ENCODE assay signal across 20 mouse cellular contexts in genomic region chr7:89669461-89669860, GRCm38 (mm10). TPM values are rescaled to one million over a fixed set of nuclear protein-coding genes. Genes with fewer than 3 reads are reported as not detected.
DNase-seq lines count a peak whose midpoint lies in the region; ATAC-seq and TF ChIP-seq lines count a peak whose summit lies in the region.
"Had no signal": no experiment of that assay in that cellular context is flagged by ENCODE, and none has a peak within 500 bp of the region (broad histone marks: within the 10 kb centered on the region; RNA-seq: fewer than 3 reads in every experiment).

No protein-coding gene starts in this region.

- no peaks in the 10 kb centered on the region for H3K36me3 ChIP-seq in liver, adult 2 months (ENCODE audit: control insufficient read depth, insufficient read depth, low read length)
- no peaks in the 10 kb centered on the region for H3K36me3 ChIP-seq in liver, embryonic 11.5 days (ENCODE audit: control insufficient read depth, insufficient read depth, low read length)
- H3K36me3 ChIP-seq: embryonic facial prominence, embryonic 13.5 days; heart, embryonic 15.5 days; hindbrain, embryonic 12.5 days; limb, embryonic 13.5 days; liver, embryonic 15.5 days; midbrain, embryonic 15.5 days; neural tube, embryonic 15.5 days had no signal

- H3K9me3 ChIP-seq in liver, embryonic 11.5 days (ENCODE audit: control insufficient read depth, low read length) = no peaks in the 10 kb centered on the region
- H3K9me3 ChIP-seq: embryonic facial prominence, embryonic 13.5 days; heart, embryonic 15.5 days; hindbrain, embryonic 12.5 days; limb, embryonic 13.5 days; liver, embryonic 15.5 days; megakaryocyte, embryonic 14.5 days; midbrain, embryonic 15.5 days; neural tube, embryonic 15.5 days had no signal

- H3K79me2 ChIP-seq in liver, adult 2 months (ENCODE audit: control insufficient read depth, insufficient read depth, low read length) = no peaks in the 10 kb centered on the region

- peak; percentile 48 for DNase-seq in heart, adult 8-10 months (ENCODE audit: low spot score)
- DNase-seq in heart, postnatal 25 days (ENCODE audit: low spot score) = no peak
- peak; percentile 46 for DNase-seq in liver, adult 2 months (ENCODE audit: extremely low read depth, low read depth, low spot score)
- no peak for DNase-seq in liver, embryonic 11.5 days (ENCODE audit: low spot score)
- DNase-seq in kidney, adult 9 months = peak; percentile 53
- DNase-seq in kidney, postnatal 14 days = peak; percentile 51
- no peak for DNase-seq in frontal cortex, postnatal 14 days (ENCODE audit: low spot score in 2 of 2)
- DNase-seq: adrenal gland, postnatal 10 days; cerebellum, adult 9-11 months; right cerebral cortex, postnatal 14 days; thymus, postnatal 4 days had no signal

- TF ChIP-seq POLR2A in liver, adult 2 months (IDR thresholded peaks at IDR 0.05; ENCODE audit: extremely low read depth, insufficient read depth, low read length) = no peak

- peaks cover 2% of the 10 kb centered on the region; the same call in 1 of the 2 replicates for H3K4me1 ChIP-seq in liver, adult 2 months (ENCODE audit: control insufficient read depth, insufficient read depth, low read length)
- H3K4me1 ChIP-seq in liver, embryonic 11.5 days (replicated peaks; ENCODE audit: control insufficient read depth, insufficient read depth, low read length) = no peaks in the 10 kb centered on the region
- H3K4me1 ChIP-seq: embryonic facial prominence, embryonic 13.5 days; hindbrain, embryonic 12.5 days; limb, embryonic 13.5 days; liver, embryonic 15.5 days; midbrain, embryonic 15.5 days; neural tube, embryonic 15.5 days had no signal

- no peak overlapping the region for H3K4me3 ChIP-seq in liver, adult 2 months (ENCODE audit: insufficient read depth, low read depth, low read length)
- H3K4me3 ChIP-seq in liver, embryonic 11.5 days (ENCODE audit: low read depth, low read length) = no peak overlapping the region
- H3K4me3 ChIP-seq: embryonic facial prominence, embryonic 13.5 days; heart, embryonic 15.5 days; hindbrain, embryonic 12.5 days; limb, embryonic 13.5 days; liver, embryonic 15.5 days; megakaryocyte, embryonic 14.5 days; midbrain, embryonic 15.5 days; neural tube, embryonic 15.5 days had no signal

- 82% methylated on average over 6 of the region's 6 CpGs for WGBS in liver, adult 2 months
- WGBS in liver, embryonic 11.5 days = 68% methylated on average over 6 of the region's 6 CpGs

- intact Hi-C loops in heart, postnatal 25 days (cut with DNase I) = no loop called here

- H3K9ac ChIP-seq in liver, adult 2 months (ENCODE audit: low read depth, low read length) = no peak overlapping the region
- no peak overlapping the region for H3K9ac ChIP-seq in liver, embryonic 11.5 days (ENCODE audit: low read depth, low read length)
- H3K9ac ChIP-seq: embryonic facial prominence, embryonic 13.5 days; heart, embryonic 15.5 days; hindbrain, embryonic 12.5 days; limb, embryonic 13.5 days; liver, embryonic 15.5 days; midbrain, embryonic 15.5 days; neural tube, embryonic 15.5 days had no signal

- H3K27me3 ChIP-seq in liver, adult 2 months (ENCODE audit: control insufficient read depth, insufficient read depth, low read length) = no peaks in the 10 kb centered on the region; the same call in 1 of the 2 replicates
- H3K27me3 ChIP-seq in liver, embryonic 11.5 days (replicated peaks; ENCODE audit: control insufficient read depth, insufficient read depth, low read length) = no peaks in the 10 kb centered on the region; the same call in 1 of the 2 replicates
- H3K27me3 ChIP-seq: embryonic facial prominence, embryonic 13.5 days; heart, embryonic 15.5 days; hindbrain, embryonic 12.5 days; limb, embryonic 13.5 days; liver, embryonic 15.5 days; midbrain, embryonic 15.5 days; neural tube, embryonic 15.5 days had no signal

- no peak overlapping the region for H3K27ac ChIP-seq in liver, adult 2 months (replicated peaks; ENCODE audit: insufficient read depth, low read depth, low read length)
- no peak overlapping the region for H3K27ac ChIP-seq in liver, embryonic 11.5 days (ENCODE audit: low read depth, low read length)
- H3K27ac ChIP-seq: embryonic facial prominence, embryonic 13.5 days; heart, embryonic 15.5 days; hindbrain, embryonic 12.5 days; limb, embryonic 13.5 days; liver, embryonic 15.5 days; midbrain, embryonic 15.5 days; neural tube, embryonic 15.5 days had no signal

- no peak for TF ChIP-seq CTCF in liver, adult 2 months (IDR thresholded peaks at IDR 0.05; ENCODE audit: low read depth, low read length)

- no peak for ATAC-seq in liver, embryonic 11.5 days (replicated peaks; ENCODE audit: low FRiP score)
- ATAC-seq: forebrain, embryonic 14.5 days; midbrain, embryonic 15.5 days had no signal

- no peak overlapping the region for H3K4me2 ChIP-seq in liver, embryonic 11.5 days
- H3K4me2 ChIP-seq: embryonic facial prominence, embryonic 13.5 days; heart, embryonic 15.5 days; hindbrain, embryonic 12.5 days; limb, embryonic 13.5 days; liver, embryonic 15.5 days; midbrain, embryonic 15.5 days; neural tube, embryonic 15.5 days had no signal

RNA-seq across cellular contexts. Expression of gene Me3, which starts 37.3 kb away (rescaled TPM):
- total RNA-seq in heart, adult 8-10 months (2022) = 100 to 1,000 TPM; 141 to 151 (median 146) TPM
- total RNA-seq in heart, postnatal 25 days (2021) = 100 to 1,000 TPM; 119 to 135 TPM
- total RNA-seq in liver, adult 2 months (2014; rRNA removed) = 0.20 and 0.28 TPM in 2 replicates
- polyA plus RNA-seq in liver, adult 2 months (2012; rRNA removed) = 0.06 and 0.20 TPM in 2 replicates
- 0.12 and 0.22 TPM in 2 replicates for polyA plus RNA-seq in liver, embryonic 11.5 days (2014; fragmentation: Nextera tagmentation; extraction: Ambion mirVana)

Comparison
In these comparisons a context has a peak if more than half of its experiments do, and no peak if none do; other contexts are left out.
1. DNase-seq: peak in heart, adult 8-10 months (single experiment), liver, adult 2 months (single experiment), kidney, adult 9 months (single experiment) and kidney, postnatal 14 days (single experiment); none in heart, postnatal 25 days (single experiment), liver, embryonic 11.5 days (single experiment) and frontal cortex, postnatal 14 days (0 of 2).
2. RNA of gene Me3, which starts 37.3 kb away (total RNA-seq): 141 to 151 TPM in heart, adult 8-10 months and 119 to 135 TPM in heart, postnatal 25 days; 0.20 to 0.28 TPM in liver, adult 2 months; every median in the first group is over 10 times any median in the second.